Mouse (Mus musculus) mesoderm, embryonic 11.5 days (tissue): ENCODE measurements at regions not wholly inside any gene's neighbourhood (a gene's known extent, or its start where the extent isn't known, plus 50 kb on each side); places are given as distances from the start of the nearest gene placed in this dataset.

Experiments
- DNase-seq: peaks from one replicate; pipeline ENCODE4 v3.0.0-alpha.2; 2012; ENCODE audit warnings: low read depth, low spot score

DNA sequence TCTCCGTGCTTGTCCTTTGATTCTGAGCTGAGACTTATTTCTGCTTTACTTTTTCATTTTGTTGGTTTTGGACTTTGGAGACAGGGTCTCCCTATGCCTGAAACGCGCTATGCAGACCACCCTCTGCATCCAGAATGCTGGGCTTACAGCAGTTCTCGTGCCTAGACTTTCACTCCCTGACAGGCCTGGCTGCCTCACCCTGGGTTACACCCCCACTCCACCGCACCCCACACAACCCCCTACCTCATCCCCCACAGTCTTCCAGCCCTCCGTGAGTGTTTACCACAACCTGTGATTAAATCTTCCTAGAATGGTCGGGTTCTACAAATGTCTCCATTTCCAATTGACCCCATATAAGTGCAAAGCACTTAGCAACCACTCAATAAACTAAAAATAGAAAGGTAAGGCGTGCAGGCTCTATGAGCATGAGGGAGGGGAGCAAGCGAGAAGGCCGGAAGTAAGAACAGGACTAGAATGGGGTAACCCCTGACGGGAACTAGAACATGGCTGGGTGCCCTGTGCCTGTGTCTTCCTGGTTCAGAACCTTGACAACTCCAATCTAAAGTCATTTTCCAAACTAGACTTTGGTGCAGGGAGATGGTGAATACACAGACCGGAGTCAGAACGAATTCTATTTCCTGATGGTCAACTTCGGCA, 131.2 kb upstream of the Lef1 start:
- no peak for DNase-seq

DNA sequence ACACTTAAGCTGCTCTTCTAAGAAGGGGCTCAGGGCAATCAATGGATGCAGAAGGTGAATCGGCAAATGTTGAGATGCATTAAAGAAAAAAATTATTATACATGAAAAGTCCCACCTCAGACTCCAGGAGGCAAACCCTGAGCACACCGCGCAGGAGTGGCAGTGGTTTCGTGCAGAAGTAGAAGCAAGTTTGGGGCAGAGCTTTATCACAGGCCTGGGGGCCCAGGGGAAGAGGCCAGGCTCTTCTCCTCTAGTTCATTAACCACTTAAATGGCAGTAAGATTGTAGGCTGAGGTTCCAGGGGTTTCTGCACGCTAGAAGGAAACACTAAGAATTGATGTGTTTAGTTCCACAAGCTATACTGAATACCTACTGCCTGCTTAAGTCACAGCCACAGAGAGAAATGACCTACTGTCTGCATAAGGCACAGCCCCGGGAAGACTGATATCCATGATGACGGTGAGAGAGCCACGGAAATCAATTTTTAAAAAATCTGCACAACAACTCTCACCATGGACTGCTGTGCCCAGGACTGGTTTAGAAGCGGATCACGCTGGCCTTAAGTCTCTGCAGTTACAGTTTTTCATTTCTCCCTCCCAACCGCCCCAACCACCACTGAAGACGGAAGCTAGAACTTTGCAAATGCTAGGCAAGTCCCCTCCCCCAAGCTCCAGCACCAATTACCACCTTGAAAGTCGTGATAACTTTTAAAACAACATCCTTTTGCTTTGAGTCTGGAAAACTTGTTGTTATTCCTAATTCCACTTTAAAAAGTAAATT, 132.2 kb upstream of the Lef1 start:
- no peak for DNase-seq

DNA sequence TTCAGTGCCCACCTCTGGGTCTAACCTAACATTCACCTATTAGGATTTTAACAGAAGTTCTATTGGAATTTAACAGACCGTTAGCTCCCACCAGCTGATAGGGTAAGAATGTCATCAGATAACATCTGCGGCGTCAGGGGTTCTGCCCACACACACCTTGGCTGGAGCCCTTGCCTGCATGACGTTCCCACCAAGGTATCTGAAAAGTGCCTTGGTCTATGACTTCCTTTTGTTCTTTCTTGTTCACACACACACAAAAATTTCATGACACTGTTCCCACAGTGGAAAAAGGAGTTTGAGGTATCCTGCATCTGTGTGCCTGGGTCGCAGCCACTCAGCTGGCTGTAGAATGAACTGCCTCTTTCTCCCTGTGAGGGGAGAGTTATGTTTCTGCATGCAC, 134.1 kb upstream of the Lef1 start:
- DNase-seq: no peak

DNA sequence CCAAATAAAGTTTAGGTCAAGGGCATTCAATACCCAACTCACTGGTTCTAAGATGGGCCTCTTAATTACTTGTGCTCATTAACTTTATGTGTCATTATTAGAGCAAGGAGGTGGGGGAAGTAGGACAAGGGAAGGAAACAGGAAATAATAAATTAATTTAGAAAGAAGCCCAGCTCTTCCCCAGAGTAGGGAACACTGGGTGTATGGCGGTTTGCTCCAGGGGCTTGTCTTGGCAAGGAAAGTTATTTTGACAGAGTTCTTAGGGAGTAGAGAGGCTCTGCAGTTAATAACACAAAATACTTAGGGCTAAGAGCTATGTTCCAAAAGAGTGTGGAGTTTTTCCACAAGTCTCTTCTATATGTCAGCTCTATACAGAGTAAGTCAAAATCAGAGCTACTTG, 135.0 kb upstream of the Lef1 start:
- no peak for DNase-seq

DNA sequence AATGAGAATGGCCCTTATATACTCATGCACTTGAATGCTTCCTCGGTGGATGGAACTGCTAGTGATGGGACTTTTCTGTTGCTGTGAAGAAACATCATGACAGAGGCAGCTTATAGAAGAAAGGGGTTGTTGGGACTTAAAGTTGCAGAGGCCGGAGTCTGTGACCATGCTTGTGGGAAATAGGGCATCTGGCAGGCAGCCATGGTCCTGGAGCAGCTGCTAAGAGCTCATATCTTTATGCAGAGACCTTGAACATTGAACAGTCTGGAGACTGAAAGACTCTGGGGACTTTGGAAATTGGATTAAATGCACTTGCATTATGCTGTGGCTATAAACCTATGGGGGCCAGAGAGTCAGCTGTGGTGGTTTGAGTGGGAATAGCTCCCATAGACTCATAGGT, 138.1 kb upstream of the Lef1 start:
- DNase-seq: no peak

DNA sequence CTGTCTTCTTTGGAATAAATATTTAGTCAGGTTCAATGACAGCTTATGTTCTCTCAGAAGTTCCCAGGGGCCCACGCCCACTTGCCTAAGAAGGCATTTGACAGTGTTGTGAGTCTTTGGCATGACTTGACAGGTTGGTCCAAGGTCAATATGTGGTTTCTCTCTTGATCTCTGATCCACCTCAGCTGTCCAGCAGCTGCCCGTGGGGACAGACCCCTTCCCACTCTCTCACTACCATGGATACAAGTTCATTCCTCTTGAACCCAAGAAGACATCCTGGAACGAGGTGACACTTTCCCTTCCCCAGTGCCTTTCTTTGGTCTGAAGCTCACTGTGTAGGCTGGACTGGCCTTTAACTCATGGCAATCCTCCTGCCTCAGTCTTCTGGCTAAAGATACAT, 145.0 kb upstream of the Lef1 start:
- DNase-seq: no peak

DNA sequence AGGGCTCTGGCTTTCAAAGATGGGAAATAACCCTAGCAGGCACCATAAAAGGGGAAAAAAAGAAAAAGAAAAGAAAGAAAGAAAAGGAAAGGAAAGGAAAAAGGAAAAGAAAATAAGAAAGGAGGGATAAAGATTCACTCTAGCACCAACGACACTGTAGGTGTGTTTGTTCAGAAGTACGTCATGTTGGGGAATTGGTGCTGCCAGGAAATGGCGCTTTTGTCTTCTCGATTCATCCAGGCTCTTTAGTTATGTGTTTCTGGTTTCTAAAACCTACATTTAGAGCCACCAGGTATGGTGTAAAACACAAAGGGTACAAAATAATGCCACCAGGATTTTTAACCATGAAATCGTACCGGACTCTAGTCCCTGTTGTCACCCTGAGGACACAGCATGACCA, 146.2 kb upstream of the Lef1 start:
- no peak for DNase-seq

DNA sequence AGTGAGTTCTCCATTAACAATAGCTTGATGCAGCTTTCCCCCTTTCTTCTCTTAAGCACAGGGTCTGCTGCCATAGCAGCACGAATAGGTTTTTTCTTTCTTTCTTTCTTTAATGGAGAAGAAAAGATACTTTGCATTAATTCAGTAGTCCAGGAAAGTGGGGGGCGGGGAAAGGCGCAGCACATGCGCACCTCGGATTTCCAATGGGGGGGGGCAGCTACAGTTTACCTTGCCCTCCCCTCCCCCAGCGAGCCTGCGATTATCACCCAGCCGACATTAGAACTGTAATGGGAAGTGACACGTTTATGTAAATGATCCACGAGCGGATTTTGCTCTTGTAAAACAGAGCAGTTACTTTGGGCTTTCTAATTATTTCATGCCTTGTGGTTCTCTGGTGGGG, 146.6 kb upstream of the Lef1 start:
- no peak for DNase-seq

DNA sequence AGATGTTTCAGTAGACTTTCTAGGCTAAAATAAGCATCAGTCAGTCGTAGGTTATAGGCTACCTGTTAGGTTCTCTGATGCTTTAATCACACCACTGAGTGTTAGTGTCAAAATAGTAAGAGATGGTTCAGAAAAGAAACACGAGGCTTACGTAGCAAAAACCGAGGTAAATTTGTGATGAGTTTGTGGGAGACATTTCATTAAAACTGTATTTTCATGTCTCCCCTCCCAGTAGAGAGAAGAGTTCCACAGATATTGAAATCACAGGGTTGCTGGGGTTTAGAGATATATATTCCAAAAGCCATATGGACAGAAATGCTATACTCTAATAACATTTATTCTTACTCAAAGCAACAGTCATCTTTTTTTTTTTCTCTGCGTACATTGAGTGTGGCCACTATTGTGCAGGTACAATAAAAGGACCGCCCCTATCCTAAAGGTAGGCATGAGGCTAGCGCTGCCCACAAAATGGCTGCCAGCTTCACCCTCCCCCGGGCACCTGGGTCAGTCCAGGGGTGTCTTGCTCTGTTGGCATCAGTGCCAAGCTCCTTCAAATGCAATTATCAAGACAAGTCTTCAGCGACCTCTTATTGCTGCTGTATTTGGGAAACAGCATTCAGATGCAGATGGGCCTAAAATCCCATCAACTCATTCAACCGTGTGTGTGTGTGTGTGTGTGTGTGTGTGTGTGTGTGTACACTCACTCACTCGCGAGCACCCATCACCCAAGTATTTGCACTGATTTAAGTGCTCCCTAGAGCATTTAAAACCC, 147.4 kb upstream of the Lef1 start:
- no peak for DNase-seq

DNA sequence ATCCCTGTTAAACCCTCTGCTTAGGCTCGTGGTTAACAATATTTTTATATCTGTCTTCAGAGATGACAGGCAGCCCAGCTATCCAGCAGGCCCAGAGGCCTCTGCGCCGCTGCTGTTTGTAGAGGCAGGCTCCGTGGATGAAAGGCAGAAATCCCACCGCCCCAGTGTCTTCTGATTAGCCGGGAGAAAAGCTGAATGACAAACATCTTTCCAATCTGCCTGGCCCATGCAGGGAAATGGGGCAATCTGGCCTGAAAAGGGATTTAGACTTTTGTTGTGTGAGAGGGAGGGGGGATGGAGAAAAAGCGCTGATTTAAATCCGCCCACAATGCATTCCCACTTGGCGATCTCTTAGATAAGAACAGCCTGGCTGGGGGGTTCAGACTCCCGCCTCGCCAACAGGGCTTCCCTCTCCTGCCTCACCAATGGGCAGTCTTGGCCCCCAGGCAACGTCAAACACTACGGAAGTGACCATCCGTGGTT, 148.1 kb upstream of the Lef1 start:
- DNase-seq: no peak

DNA sequence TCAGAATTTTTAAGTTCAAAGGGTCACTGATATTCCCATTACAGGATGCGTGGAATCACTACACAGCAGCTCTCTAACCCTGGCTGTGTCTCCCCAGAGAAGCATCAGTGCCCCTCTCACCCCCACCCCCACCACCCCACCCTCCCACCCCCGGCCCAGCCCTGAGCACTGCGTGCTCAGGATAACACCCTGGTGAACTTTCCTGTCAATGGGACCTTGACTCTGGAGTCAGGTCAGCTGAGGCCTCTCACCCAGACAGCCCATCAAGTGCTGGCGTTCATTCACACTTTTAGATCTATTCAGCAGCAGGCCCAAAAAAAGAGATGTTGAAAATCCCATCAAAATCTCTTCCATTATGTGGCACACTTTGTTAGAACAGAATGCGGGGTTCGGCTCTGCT, 148.6 kb upstream of the Lef1 start:
- no peak for DNase-seq

DNA sequence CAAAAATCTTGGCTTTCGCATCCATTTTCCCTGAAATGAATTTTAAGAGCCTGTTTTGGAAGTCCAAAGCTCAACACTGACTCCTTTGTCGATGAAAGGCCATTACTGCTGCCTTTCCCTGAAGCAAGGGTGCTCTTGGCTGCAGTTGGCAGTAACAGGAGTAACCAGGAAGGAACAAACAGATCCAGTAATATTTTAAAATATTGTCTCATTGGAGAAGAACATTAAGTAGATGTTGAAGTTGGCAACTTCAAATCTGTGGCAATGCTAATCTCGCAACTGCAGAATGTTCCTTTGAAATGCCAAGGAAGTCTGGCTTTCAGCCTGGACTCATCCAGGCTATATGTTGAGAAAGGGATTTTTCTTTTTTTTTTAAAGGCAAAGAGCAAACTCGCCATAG, 154.3 kb upstream of the Lef1 start:
- DNase-seq: no peak

DNA sequence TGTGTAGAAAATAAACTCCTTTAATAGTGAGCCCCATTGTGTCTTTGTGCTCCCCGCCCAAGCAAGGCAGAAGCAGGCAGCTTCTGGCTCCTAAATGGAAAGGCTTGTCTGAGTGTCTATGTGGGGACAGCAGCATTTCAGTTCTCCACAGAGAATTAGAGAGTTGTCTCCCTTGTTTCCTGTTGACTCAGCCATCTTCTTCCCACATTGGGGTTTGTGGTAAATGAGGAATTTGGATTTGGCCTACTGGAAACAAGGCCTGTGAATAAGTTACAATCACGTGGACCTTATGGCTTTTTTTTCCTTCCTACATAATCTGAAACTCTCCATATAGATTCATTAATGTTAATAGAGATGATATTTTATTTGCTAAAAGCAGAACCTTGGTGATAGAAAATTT, 158.9 kb upstream of the Lef1 start:
- no peak for DNase-seq

DNA sequence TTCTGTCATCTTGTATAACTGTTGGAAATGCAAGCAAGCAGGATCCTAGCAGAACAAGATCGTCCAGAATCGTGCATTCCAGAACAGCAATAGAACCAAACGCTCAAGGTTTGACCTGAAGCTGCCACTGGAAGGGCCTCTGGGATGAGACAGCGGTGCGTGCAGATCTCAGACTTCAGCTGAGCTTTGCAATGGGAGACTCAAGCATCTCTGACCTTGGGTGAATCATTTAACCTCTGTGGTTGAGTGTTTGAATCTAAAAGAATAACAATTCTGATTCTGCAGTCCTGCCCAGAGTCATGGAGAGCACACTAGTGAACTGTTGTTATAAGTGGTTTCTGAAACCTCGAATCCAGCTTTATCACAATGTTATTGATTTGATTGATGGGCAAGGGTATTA, 159.4 kb upstream of the Lef1 start:
- DNase-seq: no peak

DNA sequence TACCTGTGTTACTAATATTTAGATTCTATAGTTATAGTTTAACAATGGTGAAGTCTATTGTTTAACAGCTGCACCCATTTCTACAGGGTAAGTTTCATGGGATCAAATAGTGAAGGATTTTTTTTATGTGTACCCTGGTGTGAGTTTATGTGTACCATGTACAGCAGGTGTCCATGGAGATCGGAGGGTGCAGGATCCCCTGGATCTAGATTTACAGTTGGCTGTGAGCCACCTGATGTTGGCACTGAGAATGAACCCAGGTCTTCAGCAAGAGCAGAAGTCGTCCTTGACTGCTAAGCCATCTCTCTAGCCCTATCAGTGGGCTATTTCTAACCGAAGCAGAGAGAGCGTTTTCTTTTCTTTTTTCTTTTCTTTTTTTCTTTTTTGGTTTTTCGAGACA, 162.4 kb upstream of the Lef1 start:
- DNase-seq: no peak

DNA sequence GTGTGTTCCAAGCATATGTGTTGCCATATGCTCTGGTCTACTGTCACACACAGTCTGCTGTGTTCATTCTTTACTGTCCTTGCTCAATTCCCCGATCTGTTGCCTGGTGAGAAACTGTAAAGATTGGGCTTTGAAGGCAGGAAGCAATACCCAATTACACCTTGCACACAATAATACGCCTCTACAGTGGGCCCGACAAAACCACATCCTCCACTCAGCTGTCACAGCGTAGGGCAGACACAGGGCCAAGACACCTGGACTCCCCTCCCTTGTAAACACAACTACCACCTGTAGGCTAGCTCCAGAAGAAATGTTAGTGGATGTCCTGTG, 163.0 kb upstream of the Lef1 start:
- no peak for DNase-seq

DNA sequence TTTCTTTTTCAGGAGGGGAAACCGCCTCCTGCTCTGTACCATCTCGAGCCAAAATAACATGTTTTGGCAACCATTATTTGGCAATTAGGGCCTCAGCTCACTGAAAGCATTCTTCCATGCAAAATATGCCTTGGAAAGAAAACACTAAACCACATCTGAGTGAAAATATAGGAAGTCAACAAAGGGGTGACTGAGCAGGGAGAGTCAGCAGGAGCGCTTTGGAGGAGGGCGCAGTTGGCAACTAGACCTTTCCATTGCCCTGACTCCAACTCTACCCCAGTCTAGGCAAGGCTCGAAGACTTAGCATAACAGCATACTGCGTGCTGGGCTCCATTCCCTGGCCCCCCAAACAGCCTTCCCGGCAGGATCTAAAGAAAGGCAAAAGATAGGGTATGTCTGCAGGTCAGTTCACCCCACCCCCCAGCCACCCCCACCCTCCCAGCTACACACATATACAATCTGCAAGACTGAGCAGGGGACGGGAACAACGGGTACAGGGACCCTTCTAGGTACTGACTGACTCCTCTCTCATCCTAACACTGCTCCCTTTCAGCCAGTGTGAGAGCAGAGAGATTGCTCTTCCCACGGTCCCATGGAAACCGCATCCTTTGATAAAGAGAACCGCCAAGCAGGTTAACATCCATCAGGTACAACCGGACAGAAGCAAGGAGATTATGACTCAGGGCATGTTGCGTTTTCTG, 163.5 kb upstream of the Lef1 start:
- no peak for DNase-seq

DNA sequence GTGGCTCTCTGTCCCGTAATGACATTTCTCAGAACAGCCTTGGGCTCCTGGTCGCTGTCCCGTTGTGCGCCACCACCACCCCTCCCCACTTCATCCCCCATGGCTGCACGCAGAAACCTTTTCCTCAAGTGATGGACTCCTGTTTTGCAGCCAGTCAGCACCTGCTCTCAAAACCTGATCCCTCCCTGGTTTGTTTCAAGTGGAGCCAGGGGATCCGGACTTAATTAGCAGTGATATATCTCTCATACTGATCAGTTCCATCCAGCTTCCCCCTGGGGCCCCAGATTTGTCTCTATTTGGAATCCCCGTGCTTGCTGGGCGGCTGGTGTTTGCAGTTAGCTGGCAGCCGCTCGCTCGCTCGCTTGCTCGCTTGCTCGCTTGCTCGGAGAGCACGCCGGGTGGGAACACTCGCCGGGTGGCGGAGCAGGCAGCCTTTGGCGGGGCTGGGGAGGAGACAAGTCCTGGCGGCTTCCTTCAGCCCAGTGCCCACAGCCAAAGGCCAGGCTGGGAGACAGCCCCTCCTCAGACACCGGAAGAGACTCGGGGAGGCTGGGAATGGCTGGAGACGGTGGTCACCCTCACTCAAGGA, 164.3 kb upstream of the Lef1 start:
- peak; percentile 75 for DNase-seq

DNA sequence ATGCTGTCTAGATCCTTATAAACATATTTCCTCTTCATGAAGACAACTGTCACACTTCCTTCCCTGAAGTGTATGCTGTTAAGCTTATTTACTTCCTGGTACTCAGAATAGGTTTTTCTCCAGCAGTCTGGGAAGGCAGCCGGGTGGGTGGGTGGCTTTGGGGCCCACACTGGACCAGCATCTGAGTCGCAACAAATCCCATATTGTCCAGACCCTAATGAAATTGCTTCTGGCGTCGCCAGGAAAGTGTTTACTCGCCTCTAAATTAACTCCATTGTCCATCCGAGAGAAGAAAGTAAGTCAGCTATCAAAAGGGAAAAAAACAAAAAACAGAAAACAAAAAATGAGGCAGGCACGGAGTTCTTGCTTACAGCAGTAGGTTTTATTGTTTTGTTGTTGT, 164.9 kb upstream of the Lef1 start:
- no peak for DNase-seq

DNA sequence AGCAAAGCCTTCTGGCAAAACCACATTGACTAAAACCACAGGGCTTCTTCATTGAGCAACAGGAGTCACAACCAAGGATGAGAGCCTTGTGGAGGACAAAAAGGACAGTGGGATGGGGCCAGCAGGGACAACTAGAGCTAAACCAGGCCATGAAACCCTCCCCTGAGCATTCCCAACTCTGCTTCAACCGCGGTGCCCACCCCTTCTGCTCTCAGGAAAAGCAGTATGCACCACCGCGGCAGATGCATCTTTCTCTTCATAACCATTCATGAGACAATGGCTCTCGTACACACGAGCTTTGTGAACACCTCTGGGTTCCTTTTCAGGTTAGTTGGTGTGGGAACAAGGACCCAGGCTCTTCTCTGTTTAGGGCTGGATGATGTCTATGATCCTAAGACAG, 166.0 kb upstream of the Lef1 start:
- no peak for DNase-seq

DNA sequence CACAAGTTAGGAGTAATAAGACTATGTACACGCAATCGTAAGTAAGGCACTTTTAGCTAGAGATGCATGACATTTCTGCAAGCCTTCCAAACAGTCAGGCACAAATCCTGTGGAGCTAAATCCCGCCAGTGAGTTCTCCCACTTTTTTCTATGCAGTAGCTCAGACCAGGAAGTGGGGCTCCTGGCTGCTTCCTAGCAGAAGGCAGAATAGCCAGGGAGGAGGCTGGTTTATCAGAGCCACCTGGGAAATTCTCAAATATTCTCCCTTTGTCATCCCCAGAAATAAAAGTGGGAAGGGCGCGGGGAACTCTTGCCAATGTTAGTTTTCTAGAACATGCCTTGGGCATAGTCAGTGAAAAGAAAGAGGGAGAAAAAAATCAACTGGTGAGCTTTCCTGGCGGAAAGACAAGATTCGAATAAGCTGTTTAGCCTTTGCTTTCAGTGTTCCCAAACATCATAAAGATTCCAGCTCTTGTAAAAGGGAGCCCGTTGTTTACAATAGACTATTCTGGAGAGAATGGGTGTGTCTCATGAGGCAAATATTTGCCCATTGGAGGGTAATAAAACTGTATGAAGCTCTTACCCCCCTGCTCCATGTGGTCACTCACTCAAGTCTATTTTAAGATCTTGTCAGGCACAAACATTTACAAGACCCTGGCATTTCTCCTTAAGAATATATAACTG, 167.2 kb upstream of the Lef1 start:
- DNase-seq: no peak
